Mouse (Mus musculus): ENCODE data around the gene Casp8.

DNA sequence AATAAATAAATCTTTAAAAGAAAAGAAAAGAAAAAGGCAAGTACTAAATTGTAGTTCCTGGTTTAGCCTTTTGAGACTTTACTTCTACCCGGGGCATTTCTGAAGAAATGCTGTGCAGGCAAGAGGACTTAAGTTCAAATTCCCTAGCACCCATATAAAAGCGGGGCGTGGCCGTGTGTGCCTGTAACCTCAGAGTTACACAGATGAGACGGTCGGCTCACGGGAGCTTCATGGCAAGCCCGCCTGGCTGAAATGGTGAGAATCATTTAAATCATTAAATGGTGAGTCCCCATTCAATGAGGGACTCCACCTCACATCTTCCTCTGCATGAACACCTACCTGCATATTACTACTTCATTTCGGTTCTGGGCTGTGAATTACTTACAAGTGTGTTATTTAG is 25.5 kb upstream of the Casp8 start:
- TF ChIP-seq CTCF (IDR thresholded peaks at IDR 0.05; ENCODE audit: low read depth) (no peak), EP300 (optimal IDR thresholded peaks at IDR 0.05) (no peak)

Measured in stomach, postnatal 0 days (tissue).